Mouse (Mus musculus): ENCODE measurements around the gene Pprc1.

Pprc1 gene

DNA sequence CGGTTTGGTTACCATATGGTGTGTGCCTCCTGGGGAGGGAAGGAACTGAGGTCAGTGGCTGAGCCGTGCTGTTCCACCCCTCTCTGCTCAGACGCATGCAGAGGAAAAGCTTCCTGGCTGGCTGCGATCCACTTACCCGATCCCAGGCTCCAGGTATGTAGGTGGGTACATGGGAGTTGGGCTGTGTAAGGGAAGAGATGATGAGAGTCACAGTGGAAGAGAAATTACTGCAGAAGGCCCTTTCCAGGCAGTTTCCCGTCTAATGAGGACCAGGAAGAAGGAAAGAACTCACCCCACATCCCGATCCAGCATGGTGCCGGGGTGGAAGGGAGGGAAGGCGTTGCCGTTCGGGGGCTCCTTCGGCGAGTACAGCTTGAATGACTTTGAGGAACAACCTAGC, 8.7 kb upstream of the Pprc1 start:
- DNase-seq, result peak; percentile 64 to 72

DNA sequence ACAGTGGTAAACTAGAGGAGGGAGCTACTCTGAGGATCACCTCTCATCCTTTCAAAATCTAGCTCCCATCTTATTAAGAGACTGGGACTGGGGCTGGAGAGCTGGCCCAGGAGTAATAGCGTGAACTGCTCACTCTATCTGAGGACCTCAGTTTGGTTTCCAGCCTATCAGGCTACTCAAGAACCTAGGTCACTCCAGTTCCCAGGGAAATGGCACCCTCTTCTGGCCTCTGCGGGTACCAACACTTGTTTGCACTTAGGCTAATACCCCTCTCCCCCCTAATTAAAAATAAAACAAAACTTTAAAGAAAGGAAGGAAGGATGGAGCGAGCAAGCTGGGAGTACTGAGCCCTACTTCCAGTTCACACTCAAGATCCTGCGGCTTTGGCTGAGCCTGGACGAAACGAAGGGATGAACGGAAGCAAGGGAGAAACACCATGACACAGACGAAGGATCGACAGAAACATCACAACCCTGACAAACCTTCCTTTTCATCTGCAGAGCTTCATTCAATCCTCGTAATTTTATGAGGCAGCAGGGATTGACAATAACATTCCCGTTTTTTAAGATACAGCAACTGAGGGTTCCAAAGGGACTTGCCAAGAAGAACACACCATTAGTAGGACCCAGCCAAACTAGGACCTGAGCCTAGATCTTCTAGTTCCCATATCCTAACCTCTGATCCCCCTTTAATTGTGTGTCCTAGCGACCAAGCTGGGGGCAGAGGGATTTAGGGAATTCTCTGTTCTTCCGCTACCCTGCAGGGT, 8.0 kb upstream of the Pprc1 start:
- DNase-seq, result peak; percentile 29 to 61

DNA sequence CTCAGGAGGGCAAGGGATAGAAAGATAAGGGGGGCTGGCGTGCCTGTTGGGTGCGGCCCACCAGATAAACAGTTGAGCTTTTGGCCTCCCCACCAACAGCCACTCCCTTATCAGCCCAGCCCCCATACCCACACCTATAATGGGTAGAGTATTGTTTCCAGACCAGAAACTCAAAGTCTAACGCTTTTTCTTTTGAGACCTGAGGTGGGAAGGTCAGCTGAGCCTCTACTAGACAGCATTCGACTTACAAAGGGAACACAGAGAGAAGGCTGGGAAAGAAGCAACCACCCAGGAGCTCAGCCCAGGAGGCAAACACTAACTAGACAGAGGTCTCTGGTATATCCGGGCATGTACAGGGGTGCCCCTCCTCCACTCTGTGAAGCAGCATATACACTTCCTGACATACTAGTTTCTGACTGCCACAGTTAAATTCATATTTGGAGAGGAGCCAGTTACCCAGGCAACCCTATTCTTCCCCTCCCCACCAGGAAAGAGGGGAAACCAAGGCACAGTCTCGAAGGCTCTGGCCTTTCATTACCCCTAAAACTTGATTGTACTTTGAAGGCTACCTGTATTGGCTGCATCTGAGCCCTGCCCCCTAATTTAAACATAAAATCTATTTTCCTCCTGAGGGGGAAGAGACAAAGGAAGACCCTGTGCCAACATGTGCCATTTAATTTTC, 7.3 kb upstream of the Pprc1 start:
- peak in 1 of 2 experiments; percentile 26 for DNase-seq

DNA sequence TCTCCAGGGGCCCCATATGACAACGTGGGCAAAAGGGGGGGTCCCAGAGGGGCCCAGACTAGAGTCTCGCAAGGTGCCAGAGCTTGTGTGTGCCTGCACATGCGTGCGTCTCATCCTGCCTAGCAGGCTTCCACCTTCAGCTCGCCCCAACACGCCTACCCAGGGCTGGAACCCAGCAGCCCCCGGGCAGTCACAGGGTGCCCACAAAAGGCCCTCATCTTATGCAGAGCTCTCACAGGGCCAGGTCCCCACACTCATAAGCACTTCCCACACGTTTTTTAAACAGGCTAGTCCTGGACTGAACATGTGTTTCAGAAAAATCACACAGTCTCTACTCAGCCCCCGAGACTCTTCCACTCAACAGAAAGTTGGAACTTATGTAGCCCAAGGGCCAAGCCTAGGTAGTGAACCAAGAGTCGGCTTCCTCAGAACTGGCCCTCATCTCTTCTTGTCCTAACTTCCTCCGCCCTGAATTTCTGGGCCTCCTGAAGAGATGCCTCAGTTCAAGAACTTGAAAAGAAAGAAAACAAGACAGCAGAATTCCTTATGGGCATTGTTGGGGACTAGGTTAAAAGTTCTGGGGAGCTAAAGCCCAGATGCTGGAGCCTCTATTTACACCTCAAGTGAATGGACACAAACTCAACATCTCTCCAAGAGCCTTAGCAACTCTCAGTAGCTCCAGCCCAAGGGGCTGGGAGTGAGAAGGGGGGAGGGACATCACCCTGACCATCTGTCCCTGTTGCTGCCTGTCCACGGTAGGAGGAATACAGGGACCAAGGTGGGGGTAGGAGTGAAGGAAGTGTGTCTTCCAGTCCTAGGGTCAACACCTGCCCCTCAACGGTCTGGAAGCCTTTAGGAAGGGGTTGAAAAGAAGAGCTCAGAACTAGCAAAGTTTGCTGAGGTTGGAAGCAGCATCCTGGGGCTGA, 6.5 kb upstream of the Pprc1 start:
- DNase-seq, result peak; percentile 60 to 66

DNA sequence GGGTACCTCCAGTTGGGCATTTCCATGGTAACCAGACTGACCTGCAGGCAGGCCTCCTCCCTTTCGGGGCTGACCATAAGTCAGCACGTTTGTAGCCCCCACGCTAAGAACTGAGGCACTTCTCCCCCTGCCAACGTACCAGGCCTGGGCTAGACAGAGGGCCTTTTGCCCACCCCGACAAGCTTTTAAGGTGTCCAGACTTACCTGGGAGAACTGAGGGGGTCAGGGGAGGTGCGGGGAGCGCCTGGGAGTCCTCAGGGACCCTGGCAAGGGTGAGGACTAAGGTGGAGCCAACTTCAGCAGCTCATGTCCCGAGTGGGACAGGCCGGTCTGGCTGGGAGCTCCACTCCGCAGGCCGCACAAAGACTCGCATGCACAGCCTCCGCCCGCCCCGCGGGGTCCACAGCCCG, 5.8 kb upstream of the Pprc1 start:
- peak; percentile 50 to 61 for DNase-seq

DNA sequence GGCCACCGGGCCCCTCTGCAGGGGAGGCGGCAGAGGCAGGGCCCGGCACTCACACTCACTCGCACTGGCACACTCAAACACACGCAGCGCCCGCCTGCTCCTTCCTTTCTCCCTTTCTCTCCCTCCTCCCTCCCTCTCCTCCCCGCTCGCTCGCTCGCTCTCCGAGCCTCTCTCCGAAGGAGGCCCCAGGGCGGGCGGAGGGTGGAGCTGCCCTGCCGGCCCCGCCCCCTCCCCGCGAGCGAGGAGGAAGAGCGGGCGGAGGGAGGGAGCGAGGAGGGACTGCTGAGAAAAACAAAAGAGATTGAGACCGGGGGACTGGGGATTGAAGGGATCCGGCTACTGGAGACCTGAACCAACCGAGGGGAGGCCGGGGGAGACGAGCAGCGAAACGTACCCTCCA, 5.2 kb upstream of the Pprc1 start:
- peak; percentile 88 to 96 for DNase-seq

DNA sequence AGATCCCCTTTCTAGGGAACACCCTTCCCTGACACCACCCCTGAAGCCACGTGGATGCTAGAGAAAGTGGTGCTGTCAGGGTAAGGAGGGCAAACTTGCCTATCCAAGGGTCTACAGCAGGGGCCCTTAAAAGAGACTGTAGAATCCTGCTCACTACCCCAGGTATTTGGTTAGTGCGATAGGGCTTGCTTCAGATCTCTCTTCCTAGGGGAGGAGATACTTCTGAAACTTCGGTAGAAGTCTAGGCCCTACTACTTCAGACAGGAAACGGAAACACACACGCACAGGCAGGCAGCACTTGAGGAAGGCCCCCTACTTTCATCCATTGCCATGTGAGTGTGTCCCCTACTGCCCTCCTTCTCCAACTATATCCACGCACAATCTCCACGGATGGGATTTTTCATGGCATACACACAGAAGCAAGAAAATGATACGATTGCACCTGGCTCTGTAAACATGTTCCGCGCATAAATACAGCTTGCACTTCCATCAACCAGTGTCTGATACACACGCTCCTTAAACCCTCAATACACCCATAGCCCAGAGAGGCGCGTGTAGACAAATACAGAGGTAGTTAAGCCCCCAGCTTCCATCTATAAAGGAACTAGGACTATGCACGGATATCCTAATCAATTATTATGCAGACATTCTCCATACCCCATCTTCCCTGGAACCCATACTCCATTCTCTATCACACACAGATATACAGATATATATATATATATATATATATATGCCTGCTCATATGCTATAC, 4.4 kb upstream of the Pprc1 start:
- DNase-seq, result no peak

DNA sequence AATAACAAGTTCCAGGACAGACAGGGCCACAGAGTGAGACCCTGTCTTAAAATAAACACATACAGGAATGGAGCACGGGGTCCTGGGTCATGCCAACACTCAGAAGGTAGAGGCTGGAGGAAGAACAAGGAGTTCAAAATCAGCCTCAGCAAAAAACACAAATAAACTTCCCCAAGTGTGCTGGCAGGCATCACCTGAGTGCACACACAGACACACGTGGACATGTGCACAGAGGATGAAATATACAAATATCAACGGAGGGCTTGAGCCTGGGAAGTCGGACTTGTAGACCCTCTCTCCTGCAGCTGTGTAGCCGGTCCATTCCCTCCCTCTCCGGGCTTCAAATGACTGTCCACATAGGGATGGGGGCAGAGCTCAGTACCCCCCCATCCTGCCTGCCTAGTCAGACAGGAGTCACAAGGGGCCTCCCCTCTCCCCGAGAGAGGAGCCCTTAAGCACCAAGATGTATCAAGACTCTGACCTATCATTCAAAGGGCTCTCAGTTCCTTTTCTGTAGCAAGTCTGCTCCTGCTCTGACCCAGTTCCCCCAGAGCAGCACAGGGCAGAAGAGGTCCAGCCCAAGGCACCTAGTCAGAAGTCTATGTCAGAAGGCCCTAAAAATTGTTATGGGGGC, 3.3 kb upstream of the Pprc1 start:
- no peak for DNase-seq

DNA sequence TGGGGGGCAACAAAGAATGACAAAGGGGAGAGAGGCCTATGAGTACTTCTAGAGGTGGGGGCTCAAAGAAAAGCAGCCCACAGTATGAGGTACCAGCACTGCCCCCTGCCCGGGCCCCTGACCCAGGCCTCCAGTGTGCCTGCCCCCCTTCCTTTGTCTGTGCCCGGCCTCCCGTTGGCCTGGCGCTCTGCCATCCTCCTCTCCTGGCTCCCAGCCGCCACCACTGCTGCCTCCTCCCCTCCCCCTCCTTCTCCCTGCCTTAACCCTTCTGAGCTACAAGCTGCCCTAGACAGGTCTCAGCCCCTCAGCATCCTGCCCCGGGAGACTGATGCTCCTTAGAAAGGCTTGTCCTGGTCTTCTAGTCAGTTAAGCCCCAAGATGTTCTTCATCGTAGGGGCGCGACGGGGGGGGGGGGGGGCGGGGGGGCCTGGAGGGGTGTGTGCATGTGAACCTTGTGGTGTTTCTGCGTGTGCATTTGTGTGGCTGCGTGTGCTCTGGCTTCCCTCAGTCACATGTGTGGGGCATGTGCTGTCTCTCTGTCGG, 2.7 kb upstream of the Pprc1 start:
- peak; percentile 83 to 90 for DNase-seq

DNA sequence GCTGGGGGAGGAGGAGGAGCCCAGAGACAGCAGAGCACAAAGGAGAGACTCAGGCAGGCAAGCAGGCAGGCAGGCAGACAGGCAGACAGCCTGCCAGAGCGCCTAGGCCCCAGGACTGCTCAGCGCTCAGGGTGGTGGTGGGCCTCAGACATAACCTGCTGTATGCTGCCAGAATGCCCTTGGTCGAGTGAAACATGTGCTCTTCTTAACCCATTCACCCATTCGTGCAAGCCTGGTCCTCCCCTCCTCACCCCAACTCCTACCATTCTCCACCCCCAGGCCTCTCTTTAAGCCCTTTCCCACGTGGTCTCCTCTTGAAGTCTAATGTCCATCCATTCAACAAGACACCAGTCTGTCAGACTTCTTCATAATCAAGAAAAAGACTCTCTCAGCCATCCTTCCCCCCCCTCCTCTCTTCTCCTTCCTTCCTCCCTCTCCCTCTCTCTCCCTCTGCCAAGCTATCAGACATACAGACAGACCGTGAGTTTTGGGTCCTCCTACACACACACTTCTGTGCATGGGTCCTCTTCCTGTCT, 2.1 kb upstream of the Pprc1 start:
- DNase-seq, result peak; percentile 55 to 59

DNA sequence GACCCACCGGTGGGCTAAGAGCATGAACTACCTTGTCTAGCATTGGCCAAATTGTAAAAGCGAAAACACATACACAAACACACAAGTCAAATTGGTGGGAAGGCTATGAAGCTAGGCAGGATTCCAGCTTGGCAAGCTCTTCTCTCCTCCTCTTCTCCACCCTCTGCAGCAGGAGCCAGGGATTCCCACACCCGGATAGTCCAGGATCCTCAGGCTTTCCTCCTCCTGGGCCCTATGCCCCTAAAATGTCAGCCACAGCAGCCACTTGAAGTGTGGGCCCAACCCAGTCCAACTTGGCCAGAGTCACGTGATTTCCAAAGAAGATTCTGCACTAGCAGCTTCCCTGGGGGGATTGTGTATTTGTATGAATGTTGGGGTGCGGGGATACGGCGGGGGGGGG, 1.3 kb upstream of the Pprc1 start:
- peak; percentile 28 to 53 for DNase-seq

DNA sequence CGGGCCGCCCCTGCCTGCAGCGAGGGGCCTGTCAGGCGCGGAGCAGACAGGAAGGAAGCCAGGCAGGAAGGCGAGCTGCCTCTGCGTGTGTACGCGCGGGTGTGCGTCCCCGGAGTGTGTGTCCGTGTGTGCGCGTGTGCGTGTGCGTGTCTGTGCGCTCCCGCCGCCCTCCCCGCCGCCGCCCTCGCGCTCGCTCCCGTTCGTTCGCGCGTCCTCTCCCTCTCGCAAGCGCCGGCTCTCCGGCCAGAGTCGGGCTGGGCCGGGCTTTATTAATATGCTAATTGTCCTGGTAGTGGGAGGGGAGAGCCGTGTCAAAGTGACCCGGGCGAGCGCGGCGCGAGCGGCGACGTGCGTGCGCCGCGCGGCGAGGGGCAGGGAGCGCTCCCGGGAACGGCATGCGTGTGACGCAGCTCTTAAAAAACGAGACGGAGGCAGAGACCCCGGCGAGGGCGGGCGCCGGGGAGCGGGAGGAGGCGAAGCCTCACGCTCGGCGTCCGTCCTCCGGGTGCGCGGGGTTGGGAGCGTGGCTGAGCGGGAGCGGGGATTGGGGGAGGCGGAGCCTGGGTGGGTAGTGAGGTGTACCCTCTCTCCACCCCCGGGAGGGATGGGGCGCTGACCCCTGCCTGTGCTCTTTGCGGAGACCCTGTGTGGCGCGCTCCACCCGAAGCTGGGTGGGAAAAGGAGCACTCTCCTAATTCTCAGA, 458 bp downstream of the Pprc1 start, which contains the start of gene Ldb1:
Gene Ldb1 (minus strand): TSS at position 222 of the 703 bp plus-strand sequence.
- DNase-seq, result peak; percentile 92 to 93

DNA sequence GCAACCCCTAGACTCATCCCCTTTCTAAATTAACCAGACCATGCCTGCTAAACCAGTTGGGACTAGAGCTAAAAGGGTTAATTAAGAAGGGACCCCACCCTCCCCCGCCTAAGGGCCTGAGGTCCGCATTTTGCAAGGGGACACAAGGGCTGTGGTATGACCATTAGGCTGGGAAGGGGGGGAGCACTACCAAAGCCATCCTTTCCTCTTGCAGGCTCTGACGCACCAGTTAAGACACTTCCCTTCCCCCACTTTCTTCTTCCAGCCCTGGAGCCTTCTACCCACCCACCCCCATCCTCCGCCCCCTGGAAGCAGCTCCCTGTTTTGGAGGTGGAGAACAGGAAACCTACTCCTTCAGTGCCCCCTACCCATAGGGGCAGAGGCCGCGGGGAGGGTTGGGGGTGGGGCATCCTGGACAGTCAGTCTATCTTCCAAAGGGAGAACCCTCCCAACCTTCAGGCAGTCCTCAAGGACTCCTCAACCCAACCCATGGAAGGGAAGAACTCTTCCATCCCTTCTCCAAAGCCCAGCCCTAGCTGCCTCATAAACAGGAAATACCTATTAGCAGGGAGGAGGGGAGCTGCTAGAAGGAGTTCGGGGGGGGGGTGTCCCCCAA, 1.1 kb downstream of the Pprc1 start:
- DNase-seq, result peak; percentile 55 to 63

DNA sequence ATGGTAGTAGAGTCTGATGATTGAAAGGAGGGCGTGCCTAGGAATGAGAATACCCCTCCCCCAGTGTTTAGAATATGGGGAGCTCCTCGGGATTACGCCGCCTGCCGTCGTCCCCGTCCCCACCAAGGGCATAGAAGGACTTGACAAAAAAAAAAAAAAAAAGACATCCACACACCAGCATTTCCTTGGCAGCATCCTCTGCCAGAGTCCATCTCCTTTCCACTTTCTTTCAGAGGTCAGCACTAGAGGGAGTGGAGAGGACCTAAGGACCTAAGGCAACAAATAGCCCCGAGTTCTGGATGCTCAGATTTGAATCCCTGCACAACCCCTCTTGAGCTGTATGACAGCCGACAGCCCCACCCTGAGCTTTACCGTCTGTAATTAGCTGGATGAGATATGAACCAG, 1.9 kb downstream of the Pprc1 start:
- peak in 1 of 2 experiments; percentile 11 for DNase-seq

DNA sequence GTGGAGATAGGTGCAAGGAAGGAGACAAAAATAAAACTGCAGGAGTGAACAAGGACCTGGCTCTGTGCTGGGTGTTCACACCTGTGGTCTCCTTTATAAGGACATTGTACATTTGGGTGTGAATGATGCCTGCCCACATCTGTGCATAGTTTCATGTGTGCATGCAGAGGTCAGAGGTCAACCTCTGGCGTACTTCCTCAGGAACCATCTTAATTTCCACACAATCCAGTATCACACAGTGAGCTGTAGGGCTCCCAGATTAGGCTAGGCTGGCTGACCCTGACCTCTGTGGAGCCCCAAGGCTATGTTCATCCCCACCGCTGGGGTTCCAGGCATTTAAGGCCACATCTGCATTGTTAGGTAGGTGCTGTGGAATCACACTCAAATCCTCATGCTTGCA, 2.7 kb downstream of the Pprc1 start:
- DNase-seq, result no peak

DNA sequence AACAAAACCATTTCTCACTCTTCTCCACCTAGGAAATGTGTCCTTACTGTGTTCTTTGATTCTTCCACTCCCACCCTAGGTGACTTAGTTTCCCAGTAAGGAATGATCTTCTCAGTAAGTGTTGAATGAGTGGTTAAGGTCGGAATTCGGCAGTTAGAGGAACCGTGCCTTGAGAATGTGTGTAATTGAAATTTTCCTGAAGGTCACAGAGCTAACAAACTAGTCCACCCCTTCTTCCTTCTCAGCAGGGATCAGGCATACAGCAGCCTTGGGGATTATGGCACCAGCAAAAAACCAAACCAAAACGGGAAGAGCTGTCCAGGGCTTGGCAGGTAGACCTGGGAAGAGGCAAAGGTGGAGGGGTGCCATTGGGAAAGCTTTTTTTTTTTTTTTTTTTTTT, 4.4 kb downstream of the Pprc1 start:
- DNase-seq, result no peak

DNA sequence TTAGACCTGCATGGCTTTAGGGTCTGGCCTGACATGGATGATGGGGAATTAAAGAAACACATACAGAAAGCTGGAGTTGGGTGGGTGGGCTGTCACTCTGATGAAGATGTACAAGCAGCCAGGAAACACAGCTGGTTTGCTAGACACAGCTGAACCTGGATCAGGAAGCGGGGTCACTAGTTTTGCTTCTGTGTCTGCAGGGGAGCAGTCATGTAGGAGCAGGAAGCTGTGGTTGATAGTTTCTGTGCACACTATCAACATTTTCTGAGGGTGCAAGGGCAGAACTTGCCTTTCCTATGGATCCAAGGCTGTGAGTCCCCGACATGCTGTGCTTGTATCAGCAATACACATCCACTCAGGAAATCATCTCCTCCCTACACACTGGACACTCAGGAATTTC, 5.8 kb downstream of the Pprc1 start:
- DNase-seq, result no peak

DNA sequence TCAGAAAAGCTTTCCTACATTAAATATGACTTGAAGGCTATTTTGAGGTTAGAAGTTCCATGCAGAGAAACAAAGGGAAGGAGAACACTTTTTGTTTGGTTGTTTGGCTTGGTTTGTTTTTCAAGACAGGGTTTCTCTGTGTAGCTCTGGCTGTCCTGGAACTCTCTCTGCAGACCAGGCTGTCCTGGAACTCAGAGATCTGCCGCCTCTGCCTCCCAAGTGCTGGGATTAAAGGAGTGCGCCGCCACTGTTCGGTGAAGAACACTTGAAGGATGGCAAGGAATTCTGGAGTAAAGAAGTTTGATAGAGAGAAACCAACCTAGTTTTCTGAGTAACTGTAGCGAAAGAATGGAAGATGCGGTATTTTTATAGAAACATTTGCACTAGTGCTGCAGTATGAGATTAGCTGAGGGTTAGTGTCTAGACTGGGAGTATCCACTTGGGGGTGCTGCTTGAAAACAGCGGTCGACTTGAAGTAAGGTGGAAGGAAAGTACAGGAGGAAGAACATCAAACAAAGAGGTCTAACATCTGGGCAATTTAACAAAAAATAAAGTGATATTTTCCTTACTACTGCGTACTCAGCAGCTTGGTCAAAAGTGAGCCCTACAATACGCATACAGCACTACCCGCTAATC, 11.2 kb downstream of the Pprc1 start:
- DNase-seq, result peak in 1 of 2 experiments; percentile 65

DNA sequence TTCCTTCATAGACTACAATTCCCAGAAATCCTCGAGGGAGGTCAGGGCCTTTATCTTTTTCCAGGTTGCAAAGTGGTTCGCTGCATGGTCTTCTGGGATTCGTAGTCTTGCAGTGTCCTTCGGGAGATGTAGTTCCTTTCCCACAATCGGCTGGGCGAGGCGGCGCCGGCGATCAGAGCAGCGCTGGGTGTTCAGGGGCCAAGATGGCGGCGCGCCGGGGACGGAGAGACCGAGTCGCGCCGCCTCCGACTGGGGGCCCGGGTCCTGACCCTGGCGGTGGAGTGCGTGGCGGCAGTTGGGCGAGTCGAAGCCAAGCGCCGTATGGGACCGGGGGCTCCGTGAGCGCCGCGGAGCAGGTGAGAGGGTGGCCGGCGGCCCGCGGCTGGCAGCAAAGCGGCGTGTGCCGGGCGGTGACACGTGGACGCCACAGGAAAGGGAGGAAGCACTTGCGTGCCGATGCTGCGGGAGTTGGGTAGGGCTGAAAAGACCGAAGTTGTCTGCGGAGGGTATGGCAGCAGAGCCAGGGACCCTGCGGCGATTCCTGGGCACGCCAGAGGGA, 11.8 kb downstream of the Pprc1 start:
- DNase-seq, result peak; percentile 90 to 93
